Mouse (Mus musculus) olfactory bulb, adult 2 months (tissue): ENCODE measurements around the gene Tsn. TPM values are rescaled to one million over a fixed set of nuclear protein-coding genes. Genes with fewer than 3 reads are reported as not detected.

Experiments used
- H3K27ac ChIP-seq: fragments of 200-500 bp; 2 replicates; pipeline ENCODE4 v1.5.1; 2012; ENCODE audit warnings: low read depth, low read length; ENCODE audit not compliant: insufficient read depth
- H3K4me1 ChIP-seq: fragments of 200-500 bp; 2 replicates; pipeline ENCODE4 v1.6.1; 2012; ENCODE audit warnings: low read length; ENCODE audit not compliant: control insufficient read depth, insufficient read depth
- H3K4me3 ChIP-seq: fragments of 200-500 bp; 2 replicates; pipeline ENCODE4 v1.5.1; 2012; ENCODE audit warnings: mild to moderate bottlenecking, low read depth, low read length, moderate library complexity; ENCODE audit not compliant: insufficient read depth
- CTCF ChIP-seq: fragments of 200-500 bp; IDR thresholded peaks from 2 replicates; pipeline ENCODE4 v1.5.1; 2012; ENCODE audit warnings: low read depth, mild to moderate bottlenecking, low read length, moderate library complexity; ENCODE audit not compliant: insufficient read depth
- POLR2A ChIP-seq: fragments of 200-500 bp; IDR thresholded peaks from 2 replicates; pipeline ENCODE4 v1.6.1; 2012; ENCODE audit warnings: mild to moderate bottlenecking, low read depth, low read length, moderate library complexity; ENCODE audit not compliant: insufficient read depth
- WGBS: fragments of 180-500 bp; shearing (Covaris S2); methylation state at CpG from one replicate; pipeline ENCODE4 v1.1.7; 2018; 5-methylcytosine and 5-hydroxymethylcytosine counted together
- polyA plus RNA-seq: library from polyadenylated mRNA; stranded (reverse); fragments of >200 nt; gene quantifications from 2 replicates; pipeline ENCODE4 v1.2.4, GENCODE M21; 2012; ENCODE audit warnings: low replicate concordance; ENCODE audit not compliant: missing spikeins, insufficient read depth, insufficient read length

Gene Tsn
- polyA plus RNA-seq: 64.7 TPM in 1 of 2 replicates, not detected in the other

DNA sequence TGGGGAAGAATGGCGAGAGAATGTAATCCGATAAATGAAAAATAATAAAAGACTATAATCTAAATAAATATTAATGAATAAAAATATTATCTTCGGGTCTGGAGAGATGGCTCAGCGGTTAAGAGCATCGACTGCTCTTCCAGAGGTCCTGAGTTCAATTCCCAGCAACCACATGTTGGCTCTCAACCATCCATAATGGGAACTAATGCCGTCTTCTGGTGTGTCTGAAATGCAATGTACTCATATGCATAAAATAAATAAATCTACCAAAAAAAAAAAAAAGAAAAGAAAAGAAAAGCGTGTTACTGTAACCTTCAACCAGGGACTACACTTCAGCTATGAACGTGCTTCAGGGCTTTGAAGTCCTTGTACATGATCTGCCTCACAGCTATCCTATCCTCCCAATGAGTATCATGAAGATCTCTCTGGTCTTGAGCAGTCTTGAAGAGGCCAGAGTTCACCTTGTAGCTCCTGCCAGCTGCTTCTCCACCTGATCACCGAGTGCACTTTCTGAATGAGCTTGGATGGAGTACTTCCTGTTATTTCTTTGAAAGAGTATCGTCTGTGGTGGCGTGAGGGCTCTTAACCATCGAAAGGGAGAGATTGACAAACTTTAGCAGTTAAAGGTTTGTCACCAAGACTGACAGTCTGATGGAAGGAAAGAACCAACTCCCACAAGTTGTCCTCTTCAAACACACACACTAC, at the start of gene Tsn:
TSS of gene Tsn (minus strand) at position 118 of the 705 bp plus-strand sequence.
- 51% methylated on average over 12 of the region's 12 CpGs for WGBS
- Histone ChIP-seq H3K27ac (peak within 1 kb of the TSS; percentile 99), H3K4me1 (no peaks in the 10 kb centered on the region), H3K4me3 (peak within 1 kb of the TSS; percentile 100)
- TF ChIP-seq CTCF (no peak), POLR2A (no peak)

DNA sequence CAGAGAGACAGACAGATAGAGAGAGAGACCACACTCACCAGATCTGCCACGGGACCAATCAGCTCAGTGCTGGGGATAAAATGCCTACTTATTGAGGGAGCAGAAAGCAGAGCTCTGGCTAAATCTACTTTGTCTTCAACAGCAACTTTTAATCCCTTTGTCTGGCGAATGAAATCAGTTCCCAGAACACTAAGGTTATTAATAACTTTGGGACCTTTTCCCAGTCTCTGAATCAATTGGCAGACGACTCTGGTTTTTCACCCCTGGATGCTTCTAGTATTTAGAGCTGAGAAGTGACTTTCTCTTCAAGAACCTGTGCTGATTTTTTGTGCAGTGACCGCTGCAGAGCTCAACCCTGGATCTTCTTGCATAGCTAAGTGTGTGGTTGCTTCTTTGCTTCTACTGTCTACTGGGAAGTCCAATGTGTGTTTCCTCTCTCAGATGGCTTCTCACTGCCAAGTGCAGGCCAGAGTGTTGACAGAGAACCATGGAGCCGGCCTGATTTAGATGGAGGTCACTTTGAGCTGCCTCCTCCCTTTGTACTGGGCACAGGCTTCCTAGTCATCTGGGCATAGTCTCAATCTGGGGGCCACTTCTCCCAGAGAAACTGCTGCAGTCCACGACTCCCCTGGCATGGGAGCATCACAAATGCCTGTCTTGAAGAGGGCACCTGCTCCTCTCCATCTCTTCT, 47.7 kb upstream of the Tsn start:
- Histone ChIP-seq H3K27ac (no peak overlapping the region), H3K4me1 (no peaks in the 10 kb centered on the region), H3K4me3 (no peak overlapping the region)
- 47% methylated on average over 6 of the region's 6 CpGs for WGBS
- TF ChIP-seq POLR2A: no peak
- no peak for TF ChIP-seq CTCF

DNA sequence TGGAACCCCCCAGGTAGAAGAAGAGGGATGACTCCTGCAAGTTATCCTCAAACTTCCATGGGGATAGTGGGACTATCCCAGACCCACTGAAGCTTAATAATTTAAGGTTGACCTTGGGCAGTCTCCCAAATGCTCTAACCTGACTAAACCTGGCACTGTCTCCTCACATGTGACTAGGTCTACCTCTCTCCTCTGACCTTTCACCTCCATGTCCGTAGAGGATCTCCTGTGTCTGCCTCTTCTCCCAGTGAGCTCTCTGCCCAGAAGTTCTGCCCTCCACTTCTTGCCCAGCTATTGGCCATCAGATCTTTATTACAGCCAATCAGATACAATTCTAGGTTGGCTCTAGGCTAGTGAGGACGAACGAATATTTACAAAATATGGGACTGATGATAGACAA, 38.4 kb upstream of the Tsn start:
- H3K4me3 ChIP-seq: no peak overlapping the region
- no peaks in the 10 kb centered on the region for H3K4me1 ChIP-seq
- H3K27ac ChIP-seq: no peak overlapping the region
- TF ChIP-seq POLR2A: no peak
- TF ChIP-seq CTCF: no peak
- 82% methylated on average over 3 of the region's 3 CpGs for WGBS

DNA sequence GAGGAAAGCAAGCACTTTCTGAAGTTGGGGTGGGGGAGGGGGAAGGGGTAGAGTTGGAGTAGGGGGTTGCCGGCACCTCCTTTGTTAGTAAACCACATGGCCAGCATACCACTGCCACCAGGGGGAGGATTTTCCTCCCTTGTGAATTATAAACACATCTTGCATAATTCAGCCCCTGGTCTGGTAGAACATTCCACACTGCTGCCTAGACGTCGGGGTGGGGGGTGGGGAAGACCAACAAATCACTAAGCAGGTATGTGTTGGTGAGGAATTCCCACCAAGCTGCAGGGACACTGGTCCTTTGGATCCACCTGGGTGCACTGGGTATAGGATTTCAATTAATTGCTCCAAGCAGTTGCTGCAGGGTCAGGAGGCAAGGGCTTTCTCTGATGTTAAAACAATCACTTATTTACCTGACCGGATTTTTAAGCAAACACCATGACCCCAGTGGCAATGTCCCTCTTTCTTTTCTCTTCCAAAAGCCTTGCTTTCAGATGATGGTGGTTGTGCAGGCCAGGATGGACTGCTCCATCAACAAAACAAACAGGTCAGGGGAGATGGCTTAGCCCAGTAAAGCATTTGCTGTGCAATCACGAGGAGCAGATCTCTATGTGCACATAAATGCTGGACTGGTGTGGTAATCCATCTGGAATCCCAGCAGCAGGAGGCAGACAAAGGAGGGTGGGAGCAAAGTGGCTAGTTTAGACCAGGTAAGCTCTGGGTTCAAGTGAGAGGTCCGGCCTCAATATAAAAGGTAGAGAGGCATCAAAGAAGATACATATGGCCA, 32.3 kb upstream of the Tsn start:
- H3K27ac ChIP-seq: no peak overlapping the region
- no peak overlapping the region for H3K4me3 ChIP-seq
- TF ChIP-seq CTCF (no peak), POLR2A (no peak)
- no peaks in the 10 kb centered on the region for H3K4me1 ChIP-seq
- WGBS: 37% methylated on average over 6 of the region's 6 CpGs

DNA sequence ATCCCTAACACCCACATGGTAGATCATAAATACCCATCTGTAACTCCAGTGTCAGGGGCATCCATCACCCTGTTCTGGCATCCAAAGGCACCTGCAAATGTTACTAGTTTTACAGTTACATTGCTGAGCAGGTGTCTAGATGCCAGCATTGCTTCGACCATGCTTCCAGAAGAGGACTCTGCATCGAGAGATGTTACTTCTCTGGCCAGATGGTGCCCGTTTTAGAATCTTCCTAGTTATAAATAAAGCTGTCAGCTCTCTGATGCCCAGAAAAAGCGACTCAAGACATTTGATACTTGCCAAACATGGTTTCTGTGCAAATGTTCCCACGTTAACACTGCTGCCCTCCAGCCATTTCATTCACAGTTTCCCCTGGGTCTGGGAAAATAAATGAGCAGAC, 26.4 kb upstream of the Tsn start:
- Histone ChIP-seq H3K27ac (no peak overlapping the region), H3K4me1 (no peaks in the 10 kb centered on the region), H3K4me3 (no peak overlapping the region)
- TF ChIP-seq CTCF: no peak
- no peak for TF ChIP-seq POLR2A
- 78% methylated on average over 5 of the region's 5 CpGs for WGBS

DNA sequence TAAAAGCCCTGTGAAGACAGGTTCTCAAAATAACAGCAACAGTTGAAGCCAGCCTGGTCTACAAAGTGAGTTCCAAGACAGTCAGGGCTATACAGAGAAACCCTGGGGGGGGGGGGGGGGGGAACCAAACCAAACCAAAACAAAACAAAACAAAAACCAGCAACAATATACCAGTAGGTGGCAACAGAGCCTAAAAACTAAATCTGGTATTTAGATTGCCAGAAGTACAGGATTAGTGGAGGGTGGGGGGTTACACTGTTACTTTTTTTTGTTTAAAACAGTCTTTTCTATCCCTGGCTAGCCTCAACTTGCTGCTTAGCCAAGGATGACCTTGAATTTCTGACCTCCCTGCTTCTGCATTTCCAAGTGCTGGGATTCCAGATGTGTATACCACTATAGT, 24.3 kb upstream of the Tsn start:
- TF ChIP-seq CTCF: no peak
- no peak for TF ChIP-seq POLR2A
- H3K4me3 ChIP-seq: no peak overlapping the region

DNA sequence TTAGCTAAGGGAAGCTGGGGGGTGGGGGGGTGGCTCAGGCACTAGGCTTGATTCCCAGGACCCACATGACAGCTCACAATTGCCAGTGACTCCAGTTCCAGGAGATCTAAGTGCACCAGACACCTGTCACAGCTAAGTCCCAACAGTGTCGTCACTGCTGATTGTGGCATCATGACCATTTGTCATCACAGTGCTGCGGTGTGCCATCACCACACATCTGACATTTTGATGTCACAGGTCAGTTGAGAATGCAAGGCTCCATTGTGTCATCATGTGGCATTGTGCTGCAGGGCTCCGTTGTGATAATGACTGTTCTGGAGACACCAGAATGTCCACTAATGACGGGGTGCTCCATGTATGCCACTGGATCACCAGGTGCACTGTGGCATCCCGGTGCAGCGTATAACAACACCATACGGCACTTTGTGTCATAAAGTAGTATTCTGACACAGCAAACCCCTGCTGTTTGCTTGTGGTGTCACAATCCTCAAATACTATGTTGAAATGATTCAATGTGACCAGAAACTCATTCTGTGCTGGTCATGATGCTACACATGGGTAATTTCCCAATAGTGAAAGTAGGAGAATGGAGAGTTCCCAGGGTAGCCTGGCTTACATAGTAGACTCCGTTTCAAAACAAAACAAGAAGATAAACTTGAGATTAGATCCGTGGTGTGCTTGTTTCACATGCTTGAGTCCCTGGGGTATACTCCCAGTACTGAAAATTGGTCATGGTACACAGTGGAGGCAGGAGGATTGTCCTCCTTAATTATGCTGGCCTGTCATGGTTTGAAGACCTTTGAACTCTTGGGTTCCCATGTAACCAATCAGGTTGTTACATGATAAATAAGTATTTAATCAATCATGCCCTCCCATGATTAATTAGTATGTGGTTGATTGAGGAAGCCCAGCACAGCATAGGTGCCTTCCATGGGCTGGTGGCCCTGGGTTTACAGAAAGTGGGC, 23.5 kb upstream of the Tsn start:
- Histone ChIP-seq H3K4me3 (no peak overlapping the region), H3K27ac (no peak overlapping the region), H3K4me1 (no peaks in the 10 kb centered on the region)
- 83% methylated on average over 9 of the region's 9 CpGs for WGBS
- TF ChIP-seq CTCF (no peak), POLR2A (no peak)

More for the DNA sequence above, 24.3 kb upstream of the Tsn start:
- Histone ChIP-seq H3K4me1 (no peaks in the 10 kb centered on the region), H3K27ac (no peak overlapping the region)

DNA sequence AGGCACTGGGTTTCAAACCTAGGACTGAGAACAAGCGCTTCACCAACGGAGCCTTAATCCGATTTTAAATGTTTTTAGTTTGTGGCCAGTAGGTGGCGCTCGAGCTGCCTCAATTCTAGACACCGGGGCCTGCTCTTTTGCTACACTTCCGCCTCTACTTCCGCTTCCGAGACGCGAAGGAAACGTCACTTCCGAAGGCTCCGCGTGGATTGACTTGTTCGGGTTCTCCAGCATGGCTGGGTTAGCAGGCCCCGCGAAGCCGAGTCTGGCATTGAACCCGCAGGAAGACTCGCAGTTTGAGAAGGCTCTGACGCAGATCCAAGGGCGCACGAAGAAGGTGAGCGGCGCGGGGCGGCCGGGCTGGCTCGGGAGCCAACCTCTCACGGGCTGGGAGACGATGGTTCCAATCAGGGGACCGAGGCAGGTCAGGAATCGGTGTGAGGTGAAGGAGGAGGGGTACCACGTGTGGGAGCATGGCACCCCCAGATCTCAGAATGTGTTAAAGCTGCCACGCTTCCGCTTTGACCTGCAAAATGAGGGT, 10.2 kb upstream of the Tsn start, which contains the start of gene Nifk:
TSS of gene Nifk (plus strand) at position 179 of the 541 bp plus-strand sequence.
- Histone ChIP-seq H3K4me1 (peaks cover 8% of the 10 kb centered on the region; the same call in 1 of the 2 replicates), H3K4me3 (peak within 1 kb of the TSS; percentile 67), H3K27ac (no peak within 1 kb of the TSS)
- TF ChIP-seq POLR2A: no peak
- TF ChIP-seq CTCF: no peak
- whole genome bisulfite sequencing: under 1% methylated on average over 37 of the region's 37 CpGs

DNA sequence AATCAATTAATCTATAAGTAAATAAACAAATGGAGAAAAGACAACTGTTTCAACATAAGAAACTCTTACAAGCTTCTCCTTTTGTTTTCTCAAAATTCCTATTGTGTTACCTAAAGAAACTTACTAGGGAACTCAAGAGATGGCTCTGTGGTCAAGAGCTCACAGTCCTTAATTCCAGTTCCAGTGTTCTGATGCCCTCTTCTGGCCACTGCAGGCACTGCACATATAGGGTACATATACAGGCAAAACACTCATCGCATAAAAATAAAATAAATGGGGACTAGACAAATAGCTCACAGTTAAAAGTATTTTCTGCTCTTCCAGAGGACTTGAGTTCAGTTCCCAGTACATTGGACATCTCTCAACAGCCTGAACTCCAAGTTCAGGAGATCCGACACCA, 9.2 kb upstream of the Tsn start:
- no peak overlapping the region for H3K27ac ChIP-seq
- WGBS: 73% methylated on average over 2 of the region's 2 CpGs
- H3K4me1 ChIP-seq: peaks cover 8% of the 10 kb centered on the region; the same call in 1 of the 2 replicates
- H3K4me3 ChIP-seq: no peak overlapping the region
- TF ChIP-seq POLR2A (no peak), CTCF (no peak)
